Mouse (Mus musculus) embryonic facial prominence, embryonic 14.5 days (tissue): Measurements from ENCODE around the gene Fam167b. TPM values are rescaled to one million over a fixed set of nuclear protein-coding genes. Genes with fewer than 3 reads are reported as not detected.

ENCODE experiments used
- ATAC-seq: fragments of 200-750 bp; cut with Nextera tagmentation; 2 replicates; pipeline ENCODE4 v1.8.0; 2017; ENCODE audit warnings: low read depth, moderate number of reproducible peaks, moderate TSS enrichment
- DNase-seq: peaks from one replicate; pipeline ENCODE4 v3.0.0-alpha.2; 2015; ENCODE audit warnings: low spot score
- H3K27ac ChIP-seq: fragments of 300-500 bp; sonication (generic); replicated peaks from 2 replicates; pipeline ENCODE4 v1.5.1; 2014; ENCODE audit warnings: low read depth, mild to moderate bottlenecking, low read length, moderate library complexity
- H3K27me3 ChIP-seq: fragments of 300-500 bp; sonication (generic); replicated peaks from 2 replicates; pipeline ENCODE4 v1.6.1; 2014; ENCODE audit warnings: low read length; ENCODE audit not compliant: control insufficient read depth, insufficient read depth
- H3K36me3 ChIP-seq: fragments of 300-500 bp; sonication (generic); 2 replicates; pipeline ENCODE4 v1.6.1; 2014; ENCODE audit warnings: low read length, mixed read lengths; ENCODE audit not compliant: control insufficient read depth, insufficient read depth
- H3K4me1 ChIP-seq: fragments of 300-500 bp; sonication (generic); 2 replicates; pipeline ENCODE4 v1.6.1; 2014; ENCODE audit warnings: antibody characterized with exemption, low read length; ENCODE audit not compliant: control insufficient read depth, insufficient read depth
- H3K4me2 ChIP-seq: fragments of 300-500 bp; sonication (generic); 2 replicates; pipeline ENCODE4 v1.6.1; 2014; ENCODE audit warnings: low read depth, mild to moderate bottlenecking, low read length, moderate library complexity, mixed read lengths
- H3K4me3 ChIP-seq: fragments of 300-500 bp; sonication (generic); 2 replicates; pipeline ENCODE4 v1.5.1; 2014; ENCODE audit warnings: low read depth, mild to moderate bottlenecking, low read length
- H3K9ac ChIP-seq: fragments of 300-500 bp; sonication (generic); 2 replicates; pipeline ENCODE4 v1.6.1; 2014; ENCODE audit warnings: low read depth, mild to moderate bottlenecking, low read length, moderate library complexity, mixed read lengths
- H3K9me3 ChIP-seq: fragments of 300-500 bp; sonication (generic); 2 replicates; pipeline ENCODE4 v1.6.1; 2016; ENCODE audit warnings: low read length; ENCODE audit not compliant: control insufficient read depth
- WGBS: fragments of 180-500 bp; shearing (Covaris S2); extraction: QIAGEN DNeasy Blood & Tissue Kit; methylation state at CpG from one replicate; pipeline ENCODE4 v1.1.7; 2014; 5-methylcytosine and 5-hydroxymethylcytosine counted together
- polyA plus RNA-seq: library from polyadenylated mRNA; unstranded; fragments of >200 nt; fragmentation: Nextera tagmentation; extraction: Ambion mirVana; gene quantifications from 2 replicates; pipeline ENCODE4 v1.2.1, GENCODE M21; 2014

The Fam167b gene
- polyA plus RNA-seq, 1 experiment from 2014 or later: 6.4 TPM

DNA sequence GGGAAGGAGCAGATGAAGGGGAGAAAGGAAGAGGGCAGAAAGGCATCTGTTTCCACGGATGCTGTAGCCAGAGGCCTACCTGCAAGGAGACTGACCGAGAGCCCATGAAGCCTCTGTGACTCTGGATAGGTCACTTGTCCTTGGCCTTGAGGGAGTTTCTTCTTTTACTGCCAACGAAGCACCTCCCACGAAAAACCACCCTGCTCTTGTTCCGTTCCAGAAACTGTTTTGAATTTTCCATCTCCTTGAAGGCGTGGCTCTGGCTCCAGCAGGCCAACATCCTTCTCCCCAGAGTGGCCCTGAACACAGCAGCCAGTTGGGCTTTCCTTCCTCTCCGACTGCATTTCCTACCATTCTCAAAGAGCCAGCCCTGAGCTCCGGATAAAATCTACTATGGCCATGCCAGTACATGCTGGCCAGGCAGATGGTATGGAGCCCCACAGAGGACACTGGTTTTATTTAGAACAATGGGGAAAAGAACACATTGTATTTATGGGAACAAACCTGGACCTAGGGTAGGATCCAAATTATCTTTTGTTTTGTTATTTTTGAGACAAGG is 43.0 kb upstream of the Fam167b start:
- DNase-seq: no peak

DNA sequence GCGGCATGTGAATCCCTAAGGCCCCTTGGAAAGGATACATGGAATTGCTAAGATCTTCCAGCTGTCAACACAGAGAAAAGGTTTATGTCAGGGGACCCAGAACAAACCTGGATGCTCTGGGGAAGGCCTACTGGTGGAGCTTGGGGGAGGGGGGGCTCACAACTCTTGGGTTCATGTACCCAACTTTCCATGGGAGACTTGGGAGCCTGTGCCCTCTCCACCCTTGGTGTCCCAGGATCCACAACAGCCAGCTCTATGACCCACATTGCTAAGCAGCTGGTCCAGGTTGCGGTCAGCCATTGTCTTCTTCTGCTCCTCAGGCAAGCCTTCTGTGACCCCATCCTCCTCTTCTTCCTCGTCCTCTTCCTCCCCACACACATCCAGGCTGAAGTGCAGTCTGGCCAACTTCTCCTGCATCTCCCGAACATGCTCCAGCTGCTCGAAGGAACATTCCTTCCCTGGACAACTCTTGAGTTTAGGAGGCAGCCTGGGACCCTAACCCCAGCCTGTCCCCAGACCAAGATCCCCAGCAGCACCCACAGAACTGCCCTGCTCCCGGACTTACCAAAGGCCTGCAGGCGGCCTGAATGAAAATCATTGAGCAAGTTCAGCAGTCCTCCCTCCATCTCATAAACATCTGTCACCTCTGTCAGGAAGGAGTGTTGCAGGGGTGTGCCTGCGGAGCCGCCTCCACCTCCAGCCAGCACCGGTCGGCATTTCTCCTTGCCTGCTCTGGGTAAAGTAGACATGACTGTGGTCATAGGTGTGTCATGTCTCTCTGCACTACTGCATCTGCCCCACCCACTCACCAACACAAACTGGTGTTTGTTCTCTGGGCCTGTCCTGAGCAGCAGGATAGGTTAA is 42.3 kb upstream of the Fam167b start:
- H3K4me1 ChIP-seq: peaks cover 23% of the 10 kb centered on the region
- peak overlapping the region; percentile 39; the same call in 1 of the 2 replicates for H3K9ac ChIP-seq
- DNase-seq: no peak
- H3K27ac ChIP-seq: no peak overlapping the region
- H3K9me3 ChIP-seq: no peaks in the 10 kb centered on the region
- H3K27me3 ChIP-seq: no peaks in the 10 kb centered on the region
- H3K36me3 ChIP-seq: peaks cover 23% of the 10 kb centered on the region
- no peak overlapping the region for H3K4me3 ChIP-seq
- no peak overlapping the region for H3K4me2 ChIP-seq
- ATAC-seq: no peak
- WGBS: 85% methylated on average over 11 of the region's 11 CpGs

More for the DNA sequence above, 43.0 kb upstream of the Fam167b start:
- no peaks in the 10 kb centered on the region for H3K27me3 ChIP-seq
- no peak overlapping the region for H3K4me2 ChIP-seq
- WGBS: 75% methylated on average over 8 of the region's 8 CpGs
- no peak overlapping the region for H3K27ac ChIP-seq
- peaks cover 23% of the 10 kb centered on the region for H3K4me1 ChIP-seq
- no peaks in the 10 kb centered on the region for H3K9me3 ChIP-seq
- no peak overlapping the region for H3K4me3 ChIP-seq
- H3K9ac ChIP-seq: peak overlapping the region; percentile 39; the same call in 1 of the 2 replicates
- peaks cover 23% of the 10 kb centered on the region for H3K36me3 ChIP-seq
- ATAC-seq: no peak

- H3K4me1 ChIP-seq: peaks cover 11% of the 10 kb centered on the region; the same call in 1 of the 2 replicates
- H3K9me3 ChIP-seq: no peaks in the 10 kb centered on the region
- peaks cover 23% of the 10 kb centered on the region for H3K36me3 ChIP-seq
- H3K27ac ChIP-seq: peak within 1 kb of the TSS; percentile 92
- H3K4me3 ChIP-seq: peak within 1 kb of the TSS; percentile 74
- 4% methylated on average over 39 of the region's 44 CpGs for WGBS
- peak; percentile 98 for DNase-seq
- H3K9ac ChIP-seq: peak within 1 kb of the TSS; percentile 87
- H3K27me3 ChIP-seq: no peaks in the 10 kb centered on the region
- ATAC-seq: peak; percentile 94
- peak within 1 kb of the TSS; percentile 61 for H3K4me2 ChIP-seq
Measured at GRCm38 (mm10) chr4:129618786-129619691, 40.7 kb upstream of the Fam167b start, which contains the start of gene Iqcc. Gene Iqcc, minus strand, starts transcription at chr4:129619099.

DNA sequence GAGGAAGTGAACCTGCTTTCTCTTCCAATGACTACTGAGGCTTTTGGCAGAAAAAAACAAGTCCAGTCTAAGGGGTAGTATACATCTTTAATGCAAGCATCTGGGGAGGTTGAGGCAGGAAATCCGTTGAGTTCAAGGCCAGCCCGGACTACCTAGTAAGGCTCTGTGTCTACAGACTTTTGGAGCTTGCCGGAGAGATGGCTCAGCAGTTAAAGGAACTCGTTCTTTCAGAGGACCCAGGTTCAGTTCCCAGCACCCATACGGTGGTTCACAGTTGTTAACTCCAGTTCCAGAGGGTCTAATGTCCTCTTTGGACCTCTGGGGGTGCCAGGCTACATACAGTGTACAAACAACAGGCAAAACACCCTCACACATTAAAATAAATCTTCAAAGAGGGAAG is 39.7 kb upstream of the Fam167b start:
- DNase-seq (no peak), ATAC-seq (no peak)
- Histone ChIP-seq H3K9ac (peak overlapping the region; percentile 87), H3K27me3 (no peaks in the 10 kb centered on the region), H3K4me1 (peaks cover 11% of the 10 kb centered on the region; the same call in 1 of the 2 replicates), H3K36me3 (peaks cover 26% of the 10 kb centered on the region), H3K4me3 (peak overlapping the region; percentile 74), H3K9me3 (no peaks in the 10 kb centered on the region), H3K27ac (peak overlapping the region; percentile 92; the same call in 1 of the 2 replicates), H3K4me2 (peak overlapping the region; percentile 61)
- WGBS: 97% methylated on average over 5 of the region's 5 CpGs

DNA sequence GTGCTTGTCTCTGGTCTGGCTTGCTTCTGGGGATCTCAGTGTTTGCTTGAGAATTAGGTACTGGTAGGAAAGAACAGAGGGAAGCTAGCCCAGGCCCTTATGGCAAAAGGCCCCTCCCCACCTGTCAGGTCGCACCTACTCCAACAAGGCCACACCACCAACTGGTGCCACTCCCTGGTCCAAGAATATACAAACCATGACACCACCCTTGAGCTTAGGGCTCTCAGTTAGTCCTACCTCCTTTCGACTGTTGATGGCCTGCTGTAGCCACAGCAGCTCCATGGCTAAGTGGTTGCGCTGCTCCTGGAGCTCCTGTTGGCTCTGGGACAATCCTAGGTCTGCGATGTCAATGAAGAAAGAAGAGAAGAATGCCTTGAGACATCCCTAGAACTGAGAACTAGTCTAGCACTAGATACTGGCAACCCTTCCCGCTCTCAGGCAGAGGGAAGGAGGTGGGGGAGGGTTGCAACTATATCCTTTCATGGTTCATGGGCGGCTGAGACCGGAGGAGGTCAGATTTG is 38.8 kb upstream of the Fam167b start:
- Histone ChIP-seq H3K9me3 (no peaks in the 10 kb centered on the region), H3K9ac (no peak overlapping the region), H3K27ac (no peak overlapping the region), H3K4me2 (no peak overlapping the region), H3K36me3 (peaks cover 23% of the 10 kb centered on the region), H3K4me1 (peaks cover 5% of the 10 kb centered on the region; the same call in 1 of the 2 replicates), H3K27me3 (no peaks in the 10 kb centered on the region), H3K4me3 (no peak overlapping the region)
- no peak for ATAC-seq
- no peak for DNase-seq
- 90% methylated on average over 7 of the region's 7 CpGs for WGBS

DNA sequence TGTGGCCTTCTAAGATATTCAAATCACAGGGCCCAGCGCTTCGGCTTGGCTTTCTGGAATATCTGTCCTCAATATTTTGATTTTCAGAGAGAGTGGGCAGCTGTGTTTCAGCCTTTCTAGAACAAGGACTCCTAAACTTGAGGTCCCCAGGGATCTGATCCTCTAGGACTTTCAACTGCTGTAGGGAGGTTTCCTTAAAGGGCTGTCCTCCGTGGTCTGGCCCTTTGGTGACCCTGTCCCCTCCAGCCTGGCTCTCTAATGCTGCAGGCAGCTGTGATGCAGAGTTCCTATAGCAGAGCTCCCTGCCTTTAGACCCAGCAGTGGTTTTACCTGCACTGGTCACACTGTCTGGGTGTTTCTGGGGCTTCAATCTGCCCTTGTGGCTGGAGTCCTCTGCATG is 38.3 kb upstream of the Fam167b start:
- 87% methylated on average over 3 of the region's 3 CpGs for WGBS
- peaks cover 5% of the 10 kb centered on the region; the same call in 1 of the 2 replicates for H3K4me1 ChIP-seq
- ATAC-seq: no peak

GRCm38 (mm10) chr4:129615801-129616290 is 37.5 kb upstream of the Fam167b start:
- DNase-seq (no peak), ATAC-seq (no peak)
- Histone ChIP-seq H3K27ac (no peak overlapping the region), H3K27me3 (no peaks in the 10 kb centered on the region), H3K4me1 (peaks cover 5% of the 10 kb centered on the region; the same call in 1 of the 2 replicates), H3K9me3 (no peaks in the 10 kb centered on the region), H3K36me3 (peaks cover 23% of the 10 kb centered on the region), H3K4me2 (no peak overlapping the region), H3K4me3 (no peak overlapping the region), H3K9ac (no peak overlapping the region)
- 90% methylated on average over 9 of the region's 9 CpGs for WGBS

More for the DNA sequence above, 38.3 kb upstream of the Fam167b start:
- Histone ChIP-seq H3K4me2 (no peak overlapping the region), H3K9me3 (no peaks in the 10 kb centered on the region), H3K9ac (no peak overlapping the region), H3K27me3 (no peaks in the 10 kb centered on the region), H3K27ac (no peak overlapping the region), H3K36me3 (peaks cover 23% of the 10 kb centered on the region), H3K4me3 (no peak overlapping the region)
- no peak for DNase-seq

DNA sequence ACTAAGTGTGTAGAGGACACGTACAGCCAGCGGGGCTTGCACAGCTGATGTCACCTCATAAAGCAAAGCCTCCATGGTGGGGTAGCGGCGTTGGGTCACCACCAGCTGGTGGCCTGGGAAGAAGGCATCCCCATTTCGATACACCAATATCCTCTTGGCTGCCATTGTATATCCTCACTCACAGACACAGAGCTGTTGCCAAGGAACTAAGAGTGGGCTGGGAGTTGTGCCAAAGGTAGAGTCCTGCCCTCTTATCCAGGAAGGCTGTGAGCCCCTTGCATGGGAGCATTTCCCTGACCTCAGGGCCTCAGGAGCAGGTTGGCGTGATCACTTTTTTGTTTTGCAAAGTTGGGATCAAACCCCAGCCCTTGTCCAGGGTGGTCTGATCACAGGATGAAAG is 35.7 kb upstream of the Fam167b start, which contains the start of gene Dcdc2b:
Gene Dcdc2b, minus strand, starts transcription at position 165 of the 400 bp plus-strand sequence.
- Histone ChIP-seq H3K36me3 (peaks cover 23% of the 10 kb centered on the region), H3K4me3 (no peak within 1 kb of the TSS), H3K27ac (no peak within 1 kb of the TSS), H3K9me3 (no peaks in the 10 kb centered on the region), H3K27me3 (no peaks in the 10 kb centered on the region), H3K4me2 (no peak within 1 kb of the TSS), H3K4me1 (peaks cover 5% of the 10 kb centered on the region; the same call in 1 of the 2 replicates), H3K9ac (no peak within 1 kb of the TSS)
- DNase-seq (no peak), ATAC-seq (no peak)
- WGBS: 83% methylated on average over 6 of the region's 6 CpGs
